Mouse (Mus musculus) forelimb bud, embryonic 11.5 days (tissue): ENCODE measurements around the gene Zswim5.

Source experiments
- DNase-seq: peaks from one replicate; pipeline ENCODE4 v3.0.0-alpha.2; 2012; ENCODE audit warnings: low read depth, low spot score

The Zswim5 gene

DNA sequence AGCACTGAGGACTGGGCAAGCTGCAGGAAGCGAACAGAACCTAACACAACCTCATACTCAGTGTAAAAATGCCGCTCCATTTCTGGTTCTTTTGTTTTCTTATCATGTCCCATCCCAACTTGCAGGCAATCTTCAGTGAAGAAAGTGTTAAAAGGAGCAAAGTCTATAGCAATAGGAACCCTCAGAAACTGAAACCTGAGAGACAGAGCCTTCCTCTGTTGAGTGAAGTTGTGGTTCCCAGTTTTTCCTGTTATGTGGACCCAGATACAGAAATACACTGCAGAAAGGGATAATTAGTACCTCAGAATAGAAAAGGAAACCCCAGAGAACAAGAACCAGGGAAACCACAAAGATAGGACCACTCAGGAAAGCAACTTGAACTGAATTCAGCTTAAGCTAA lies 36.1 kb downstream of the Zswim5 start:
- no peak for DNase-seq

DNA sequence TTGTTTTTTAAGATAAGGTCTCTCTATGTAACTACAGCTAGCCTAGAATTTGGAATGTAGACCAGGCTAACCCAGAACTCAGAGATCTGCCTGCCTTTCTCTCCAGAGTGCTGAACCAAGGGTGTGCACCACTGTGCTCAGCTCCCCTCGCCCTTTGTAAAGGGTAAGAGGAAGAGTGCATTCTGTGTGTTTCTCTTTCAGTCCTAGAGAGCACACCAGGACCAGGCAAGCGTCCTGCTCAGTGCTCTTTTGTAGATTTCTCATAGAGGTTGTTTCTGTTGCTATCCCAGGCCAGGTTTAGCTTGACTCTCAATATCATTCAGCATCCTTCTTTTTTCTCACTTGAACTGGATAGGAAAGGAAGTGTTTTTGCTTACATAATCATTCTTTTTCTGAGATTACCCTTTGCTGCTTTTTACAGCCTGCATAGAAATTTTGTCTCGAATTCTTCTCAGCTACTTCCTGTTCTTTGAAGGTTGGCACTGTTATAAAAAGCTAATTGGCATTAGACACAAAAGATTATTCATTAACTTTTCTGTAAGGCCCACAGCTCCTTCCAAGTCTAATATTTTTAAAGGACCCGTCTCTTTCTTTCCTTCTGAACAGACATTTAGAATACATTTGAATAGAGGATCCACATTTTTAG lies 51.0 kb downstream of the Zswim5 start:
- no peak for DNase-seq

DNA sequence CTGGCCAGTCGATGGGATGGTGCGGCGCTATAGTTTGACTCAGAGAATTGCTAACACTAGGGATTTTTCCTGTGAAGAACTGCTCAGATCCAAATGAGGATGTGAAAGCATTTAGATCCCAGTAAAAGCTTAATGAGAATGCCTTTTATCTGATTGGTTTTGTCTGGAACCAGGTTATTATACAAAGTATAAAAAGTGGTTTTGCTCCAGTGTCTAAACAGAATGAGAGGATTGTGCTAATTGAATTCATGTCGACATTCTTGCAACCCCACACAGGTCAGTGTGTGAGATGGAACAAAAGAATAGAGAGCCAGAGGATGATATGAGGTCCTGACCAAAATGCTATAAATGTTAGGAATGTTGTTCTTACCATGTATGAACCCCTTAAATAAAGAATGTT lies 62.4 kb downstream of the Zswim5 start:
- no peak for DNase-seq

DNA sequence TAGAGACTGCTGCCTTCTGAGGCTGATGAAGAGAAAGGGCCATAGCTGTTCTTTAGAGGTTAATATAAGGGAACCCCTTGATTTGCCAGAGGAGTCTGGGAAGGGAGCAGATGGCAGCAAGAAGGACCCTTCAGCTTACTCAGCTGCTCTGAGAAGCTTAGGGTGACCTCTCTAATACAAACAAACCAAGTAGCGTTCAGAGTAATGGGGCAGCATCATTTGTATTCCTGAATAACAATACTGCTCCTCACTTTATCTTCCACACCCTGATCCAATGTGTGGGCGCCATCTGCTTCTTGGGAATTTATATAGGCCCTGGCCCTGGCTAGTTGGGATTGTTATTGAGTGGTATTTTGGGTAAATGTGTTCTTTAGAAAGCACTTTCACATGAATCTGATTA lies 65.5 kb downstream of the Zswim5 start:
- DNase-seq = no peak

DNA sequence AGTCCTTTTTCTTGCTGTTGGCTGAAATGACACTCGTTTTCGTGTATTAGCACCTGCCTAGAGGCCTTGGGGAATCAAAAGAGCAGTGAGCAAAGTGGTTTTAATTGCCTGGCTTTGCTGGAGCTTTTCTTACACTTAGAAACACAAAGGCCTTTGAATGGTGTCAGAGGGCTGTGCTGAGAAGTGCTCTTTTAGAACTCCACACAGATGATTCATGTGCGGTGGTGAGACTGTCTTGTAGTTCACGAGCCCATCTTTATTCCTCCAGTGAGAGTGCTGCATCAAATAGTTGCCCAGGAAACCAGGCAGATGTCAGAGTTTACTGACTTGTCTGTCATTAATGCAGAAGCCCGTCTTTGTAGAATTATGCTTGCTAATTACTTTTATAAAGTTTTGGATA lies 66.9 kb downstream of the Zswim5 start:
- no peak for DNase-seq

DNA sequence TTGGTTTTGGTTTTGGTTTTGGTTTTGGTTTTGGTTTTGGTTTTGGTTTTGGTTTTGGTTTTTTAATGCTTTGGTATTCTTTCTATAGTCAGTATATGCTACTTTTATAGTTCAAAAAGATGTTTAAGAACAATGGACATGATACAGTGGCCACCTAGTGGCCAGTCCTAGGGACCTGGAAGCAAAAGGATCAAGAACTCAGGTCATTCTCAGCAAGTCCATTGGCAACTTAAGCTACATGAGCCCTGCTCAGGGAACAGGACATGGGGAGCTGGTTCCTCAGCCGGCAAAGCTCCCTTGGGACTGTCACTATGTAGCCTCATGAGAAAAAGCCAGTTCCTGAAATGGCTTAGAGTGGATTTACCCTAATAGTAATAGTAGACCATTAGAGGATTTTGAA lies 74.5 kb downstream of the Zswim5 start:
- DNase-seq = no peak

DNA sequence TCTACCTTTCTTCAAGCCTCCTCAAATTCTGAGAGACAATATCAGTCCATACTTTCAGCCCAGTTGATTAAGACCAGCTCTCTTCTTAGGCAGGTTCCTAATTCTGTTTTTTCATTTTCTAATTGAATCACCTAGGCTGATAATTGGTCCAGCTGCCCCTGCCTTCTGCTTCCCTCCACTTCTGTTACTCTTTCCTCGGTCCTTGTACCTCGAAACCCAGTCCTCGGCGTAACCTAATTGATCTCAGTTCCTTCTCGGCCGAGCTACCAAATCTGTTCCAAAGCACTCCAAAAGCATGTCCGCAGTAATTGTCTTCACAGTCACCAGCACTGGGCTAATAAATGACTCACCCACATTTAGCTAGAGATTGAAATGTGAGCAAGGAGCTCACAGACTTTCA lies 77.8 kb downstream of the Zswim5 start:
- DNase-seq = no peak

DNA sequence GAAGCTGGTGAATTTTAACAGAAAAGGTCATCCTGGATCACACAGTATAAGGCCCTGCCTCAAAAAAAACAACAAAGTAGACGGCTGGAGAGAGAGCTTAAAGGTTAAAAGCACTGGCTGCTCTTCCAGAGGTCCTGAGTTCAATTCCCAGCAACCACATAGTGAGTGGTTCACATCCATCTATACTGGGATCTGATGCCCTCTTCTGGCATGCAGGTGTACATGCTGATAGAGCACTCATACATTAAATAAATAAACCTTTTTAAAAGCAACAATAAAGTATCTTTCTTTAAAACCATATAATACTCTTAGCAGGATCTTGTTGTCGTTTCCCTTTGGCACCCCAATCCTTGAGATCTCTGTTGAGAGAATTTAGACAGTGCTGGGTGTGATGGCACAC lies 99.3 kb downstream of the Zswim5 start:
- DNase-seq = no peak

DNA sequence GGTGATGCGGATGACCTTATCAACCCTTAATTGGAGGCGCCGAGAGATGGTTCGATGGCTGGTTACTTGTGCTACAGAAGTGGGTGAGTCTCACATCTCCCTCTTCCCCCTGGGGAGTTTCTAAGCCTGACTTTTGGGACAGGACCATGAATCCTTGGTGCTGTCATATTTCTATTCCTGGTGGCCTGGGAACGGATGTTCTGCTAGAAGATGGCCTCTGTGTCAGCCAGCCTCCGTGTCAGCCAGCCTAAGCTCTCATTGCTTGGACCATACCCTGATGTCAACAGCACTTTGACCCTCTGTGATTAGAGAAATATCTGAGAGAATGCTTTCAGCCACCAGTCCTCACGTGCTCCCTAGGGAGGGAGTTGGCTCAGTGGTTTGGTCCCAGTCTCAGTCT lies 108.5 kb downstream of the Zswim5 start:
- DNase-seq = no peak

DNA sequence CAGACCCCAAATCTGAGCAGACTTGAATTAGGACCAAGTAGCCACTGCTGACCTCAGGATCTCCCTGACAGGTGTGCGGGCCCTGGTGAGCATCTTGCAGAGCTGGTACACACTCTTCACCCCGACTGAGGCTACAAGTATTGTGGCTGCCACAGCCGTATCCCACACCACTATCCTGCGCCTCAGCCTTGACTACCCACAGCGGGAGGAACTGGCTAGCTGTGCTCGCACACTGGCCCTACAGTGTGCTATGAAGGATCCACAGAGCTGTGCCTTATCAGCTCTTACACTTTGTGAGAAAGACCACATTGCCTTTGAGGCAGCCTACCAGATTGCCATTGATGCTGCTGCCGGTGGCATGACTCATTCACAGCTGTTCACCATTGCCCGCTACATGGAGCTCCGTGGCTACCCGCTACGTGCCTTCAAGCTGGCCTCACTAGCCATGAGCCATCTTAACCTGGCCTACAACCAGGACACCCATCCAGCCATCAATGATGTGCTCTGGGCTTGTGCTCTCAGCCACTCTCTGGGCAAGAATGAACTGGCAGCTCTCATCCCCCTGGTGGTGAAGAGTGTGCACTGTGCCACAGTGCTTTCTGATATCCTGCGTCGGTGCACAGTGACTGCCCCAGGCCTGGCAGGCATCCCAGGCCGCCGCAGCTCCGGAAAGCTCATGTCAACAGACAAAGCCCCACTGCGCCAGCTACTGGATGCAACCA lies 109.4 kb downstream of the Zswim5 start:
- DNase-seq = peak; percentile 43

DNA sequence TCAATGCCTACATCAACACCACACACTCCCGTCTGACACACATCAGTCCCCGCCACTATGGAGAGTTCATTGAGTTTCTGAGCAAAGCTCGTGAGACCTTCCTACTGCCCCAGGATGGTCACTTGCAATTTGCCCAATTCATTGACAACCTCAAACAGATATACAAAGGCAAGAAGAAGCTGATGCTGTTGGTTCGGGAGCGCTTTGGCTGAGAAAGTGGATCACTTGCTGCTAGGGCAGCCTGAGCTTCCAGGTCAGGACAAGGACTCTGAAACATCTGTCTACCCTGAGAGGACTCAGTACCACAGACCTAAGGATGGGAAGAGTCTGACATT lies 109.9 kb downstream of the Zswim5 start:
- no peak for DNase-seq

DNA sequence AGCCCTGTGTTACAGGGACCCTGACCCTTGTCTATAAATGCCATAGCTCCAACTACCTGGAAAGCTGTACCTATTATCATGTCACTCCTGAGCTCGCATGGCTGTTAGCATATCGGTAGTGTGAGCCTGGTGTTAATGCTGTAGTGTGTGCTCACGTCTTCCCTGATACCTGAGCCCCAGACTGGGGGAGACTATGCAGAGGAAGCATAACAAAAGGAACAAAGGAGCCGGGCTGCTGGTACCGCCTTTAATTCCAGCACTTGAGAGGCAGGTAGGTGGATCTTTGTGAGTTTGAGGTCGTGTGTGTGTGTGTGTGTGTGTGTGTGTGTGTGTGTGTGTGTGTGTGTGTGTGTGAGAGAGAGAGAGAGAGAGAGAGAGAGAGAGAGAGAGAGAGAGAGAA lies 112.6 kb downstream of the Zswim5 start:
- DNase-seq = no peak

DNA sequence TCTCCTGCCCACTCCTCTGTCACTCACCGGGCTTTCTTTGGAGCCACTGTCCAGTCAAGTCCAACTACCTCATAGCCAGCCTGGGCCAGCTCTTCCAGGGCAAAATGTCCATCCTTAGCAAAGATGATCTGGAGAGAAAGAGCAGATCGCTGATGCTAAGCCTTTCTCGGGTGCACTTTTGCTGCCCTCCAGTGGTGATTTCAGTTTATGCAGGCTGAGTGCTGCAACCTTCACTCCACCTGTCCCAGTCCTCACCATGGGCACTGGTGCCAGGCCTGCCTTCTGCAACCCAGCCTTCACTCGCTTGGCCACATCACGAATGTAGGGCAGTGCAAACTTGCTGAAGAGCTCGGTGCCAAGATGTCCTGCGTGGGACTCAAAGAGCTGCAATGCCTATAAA lies 114.2 kb downstream of the Zswim5 start:
- DNase-seq = peak; percentile 81

DNA sequence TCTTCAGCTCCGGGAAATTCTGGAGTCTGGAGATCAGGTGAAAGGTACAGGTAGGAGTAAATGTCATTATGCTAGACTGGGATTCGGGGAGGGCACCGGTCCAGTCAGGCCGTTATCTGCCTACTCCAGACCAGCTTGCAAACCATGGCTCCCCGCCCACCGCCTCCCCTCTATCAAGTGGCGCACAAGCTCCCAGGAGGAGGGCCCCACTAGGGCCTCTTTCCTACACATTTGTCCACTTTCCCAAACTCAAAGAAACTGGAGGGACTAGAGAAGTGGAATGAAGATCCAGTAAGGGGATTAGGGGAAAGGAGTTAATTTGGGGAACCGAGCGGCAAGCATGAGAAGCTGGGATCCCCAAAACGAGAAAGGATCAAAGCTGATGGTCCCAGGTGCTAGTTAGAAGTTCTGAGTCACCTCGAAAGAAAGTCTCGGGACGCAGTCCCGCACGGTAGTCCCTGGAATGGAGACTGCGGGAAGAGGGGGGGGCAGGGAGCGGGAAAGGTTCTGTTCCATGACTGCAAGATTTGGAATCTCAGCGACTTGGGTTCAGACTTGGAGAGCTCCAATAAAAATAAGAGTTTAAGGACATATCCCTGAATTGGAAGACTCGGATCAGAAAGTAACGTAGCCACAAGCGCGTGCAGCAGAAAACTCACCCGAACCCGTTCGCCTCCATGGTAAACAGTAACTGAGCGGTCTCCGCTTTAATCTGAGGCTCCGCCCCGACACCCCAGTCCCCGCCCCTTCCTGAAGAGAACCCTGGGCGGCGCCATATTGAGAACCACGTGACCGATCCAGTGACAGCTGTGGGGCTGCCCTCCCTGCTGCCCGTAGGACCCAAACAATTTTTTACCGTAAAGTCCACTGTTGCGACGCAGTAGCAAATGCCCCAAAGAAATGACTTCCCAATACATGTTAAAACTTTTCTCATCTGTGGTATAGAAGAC lies 116.8 kb downstream of the Zswim5 start, which contains the start of gene Urod:
TSS of gene Urod (minus strand) at position 742 of the 950 bp plus-strand sequence.
- peak; percentile 94 for DNase-seq

DNA sequence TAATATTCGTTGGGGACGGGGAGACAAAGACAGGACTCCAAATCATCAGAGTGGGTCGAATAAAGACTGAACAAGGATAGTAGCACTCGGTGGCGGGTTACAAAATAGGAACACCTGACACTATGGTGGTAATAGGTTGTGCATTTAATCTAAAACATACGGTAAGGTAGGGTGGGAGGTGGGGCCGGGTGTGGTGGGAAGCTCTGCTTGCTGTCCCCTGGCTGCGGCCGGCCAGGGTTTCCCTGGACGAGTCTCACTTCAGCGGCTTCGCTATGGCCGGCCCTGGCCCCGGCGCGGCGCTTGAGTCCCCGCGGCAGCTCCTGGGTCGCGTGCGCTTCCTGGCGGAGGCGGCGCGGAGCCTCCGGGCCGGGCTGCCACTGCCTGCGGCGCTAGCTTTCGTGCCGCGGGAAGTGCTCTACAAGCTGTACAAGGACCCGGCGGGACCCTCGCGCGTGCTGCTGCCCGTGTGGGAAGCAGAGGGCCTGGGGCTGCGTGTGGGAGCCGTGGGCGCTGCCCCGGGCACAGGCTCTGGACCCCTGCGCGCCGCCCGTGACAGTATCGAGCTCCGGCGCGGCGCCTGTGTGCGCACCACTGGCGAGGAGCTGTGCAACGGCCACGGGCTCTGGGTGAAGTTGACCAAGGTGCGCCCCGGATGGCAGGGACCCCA lies 118.1 kb downstream of the Zswim5 start, which contains the start of gene Hectd3:
TSS of gene Hectd3 (plus strand) at position 187 of the 667 bp plus-strand sequence.
- DNase-seq = peak; percentile 65

DNA sequence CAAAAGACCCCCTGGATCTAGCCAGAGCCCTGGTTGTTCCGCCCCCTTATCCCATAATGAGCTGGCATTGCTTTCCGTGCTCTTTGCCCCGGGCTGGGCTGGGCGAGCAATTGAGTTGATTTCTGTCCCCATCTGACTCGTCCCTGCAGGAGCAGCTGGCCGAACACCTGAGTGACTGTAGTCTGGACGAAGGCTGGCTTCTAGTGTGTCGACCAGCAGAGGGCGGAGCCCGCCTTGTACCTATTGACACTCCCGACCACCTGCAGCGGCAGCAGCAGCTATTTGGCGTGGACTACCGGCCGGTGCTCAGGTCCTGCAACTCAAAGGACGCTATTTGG lies 118.6 kb downstream of the Zswim5 start:
- peak; percentile 37 for DNase-seq

DNA sequence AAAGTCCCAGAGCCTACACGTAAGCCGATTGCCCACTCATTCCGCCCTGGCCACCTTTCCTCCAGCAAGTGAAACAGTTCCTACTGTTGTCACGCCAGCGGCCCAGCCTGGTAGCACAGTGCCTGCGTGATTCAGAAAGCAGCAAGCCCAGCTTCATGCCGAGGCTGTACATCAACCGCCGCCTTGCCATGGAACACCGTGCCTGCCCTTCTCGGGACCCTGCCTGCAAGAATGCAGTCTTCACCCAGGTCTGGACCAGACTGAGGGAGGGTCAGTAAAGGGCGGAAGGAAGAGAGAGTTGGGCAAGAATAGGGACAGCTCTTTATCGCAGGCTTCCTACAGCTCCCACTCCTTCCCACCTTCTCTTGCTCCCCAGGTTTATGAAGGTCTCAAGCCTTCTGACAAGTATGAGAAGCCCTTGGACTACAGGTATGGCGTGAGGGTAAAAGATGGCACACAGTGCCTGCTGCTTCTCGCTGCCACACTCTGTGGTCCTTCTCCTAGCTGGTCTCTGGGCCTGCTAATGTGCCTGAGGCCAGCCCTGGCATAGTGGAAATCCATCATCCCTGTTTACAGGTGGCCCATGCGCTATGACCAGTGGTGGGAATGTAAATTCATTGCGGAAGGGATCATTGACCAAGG lies 122.5 kb downstream of the Zswim5 start:
- DNase-seq = no peak

DNA sequence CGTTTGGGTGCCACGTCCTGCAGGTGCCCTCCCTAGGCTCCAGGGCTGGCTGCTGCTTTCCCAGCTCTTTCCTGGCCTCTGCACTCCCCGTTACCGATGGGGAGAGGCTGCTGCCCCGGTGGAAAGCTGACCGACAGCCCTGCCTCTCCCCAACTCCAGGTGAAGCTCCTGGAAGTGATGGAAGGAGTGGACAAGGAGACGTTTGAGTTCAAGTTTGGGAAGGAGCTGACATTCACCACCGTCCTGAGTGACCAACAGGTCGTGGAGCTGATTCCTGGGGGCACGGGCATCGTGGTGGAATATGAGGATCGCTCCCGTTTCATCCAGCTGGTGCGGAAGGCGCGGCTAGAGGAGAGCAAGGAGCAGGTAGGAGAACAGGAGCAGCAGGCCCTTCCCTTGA lies 124.8 kb downstream of the Zswim5 start:
- DNase-seq = no peak

DNA sequence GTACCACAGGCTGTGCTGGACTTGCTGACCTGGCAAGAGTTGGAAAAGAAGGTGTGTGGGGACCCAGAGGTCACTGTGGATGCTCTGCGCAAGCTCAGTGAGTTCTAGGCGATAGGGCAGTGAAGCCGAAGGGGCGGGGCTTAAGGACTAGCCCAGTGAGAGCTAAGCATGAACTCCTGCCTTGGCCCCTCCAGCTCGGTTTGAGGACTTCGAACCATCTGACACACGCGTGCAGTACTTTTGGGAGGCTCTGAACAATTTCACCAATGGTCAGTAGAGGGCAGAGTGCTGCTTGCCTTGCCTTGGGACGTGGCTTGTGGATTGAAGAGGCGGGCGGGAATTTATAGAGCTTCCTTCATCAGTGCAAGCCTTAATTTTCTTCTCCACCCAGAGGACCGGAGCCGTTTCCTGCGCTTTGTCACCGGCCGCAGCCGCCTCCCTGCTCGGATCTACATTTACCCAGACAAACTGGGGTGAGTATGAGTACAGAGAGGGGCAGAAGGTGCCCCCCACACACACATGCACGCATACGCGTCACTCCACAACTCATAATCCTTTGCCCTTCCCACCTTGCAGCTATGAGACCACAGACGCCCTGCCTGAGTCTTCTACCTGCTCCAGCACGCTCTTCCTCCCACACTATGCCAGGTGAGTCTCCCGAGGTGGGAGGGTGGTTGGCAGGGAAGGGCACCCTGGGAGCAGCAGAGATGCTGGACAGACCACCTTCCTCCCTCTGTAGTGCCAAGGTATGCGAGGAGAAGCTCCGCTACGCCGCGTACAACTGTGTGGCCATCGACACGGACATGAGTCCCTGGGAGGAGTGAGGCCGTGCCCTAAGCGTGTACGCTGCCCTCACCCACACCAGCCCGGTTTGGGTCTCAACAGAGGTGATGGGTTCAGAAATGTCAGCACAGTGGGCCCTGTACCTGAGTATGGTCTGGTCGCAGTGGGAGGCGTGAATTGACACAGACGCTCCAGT lies 125.7 kb downstream of the Zswim5 start:
- peak; percentile 78 for DNase-seq

DNA sequence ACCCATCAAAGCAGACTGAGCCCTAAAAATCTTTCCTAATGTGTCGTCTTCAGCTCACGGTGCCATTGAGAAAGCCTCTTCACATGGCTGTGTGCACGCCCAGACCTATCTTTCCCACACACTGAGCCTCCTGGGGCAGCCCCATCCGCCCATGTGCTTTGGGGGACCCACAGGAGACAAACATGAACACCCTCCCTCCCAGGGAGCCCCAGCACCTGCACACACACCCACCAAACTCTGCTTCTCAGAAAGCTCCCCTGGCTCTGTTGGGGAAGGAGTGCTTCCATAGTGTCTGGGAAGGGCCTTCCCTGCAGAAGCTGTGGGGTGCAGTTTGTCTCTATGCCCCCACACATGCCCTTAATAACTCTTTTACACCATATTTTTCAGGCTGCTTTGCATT lies 127.5 kb downstream of the Zswim5 start:
- DNase-seq = no peak
